Mouse (Mus musculus) kidney, embryonic 15.5 days (tissue): ENCODE data around the gene Mttp. TPM values are rescaled to one million over a fixed set of nuclear protein-coding genes. Genes with fewer than 3 reads are reported as not detected.
A peak's percentile ranks its signal among the peaks of the same experiment; 100 is the strongest.

Experiments used
- ATAC-seq: fragments of 200-750 bp; cut with Nextera tagmentation; replicated peaks from 2 replicates; pipeline ENCODE4 v1.8.0; 2017; ENCODE audit warnings: moderate TSS enrichment; ENCODE audit not compliant: low FRiP score
- H3K27ac ChIP-seq: fragments of 300-500 bp; sonication (generic); 2 replicates; pipeline ENCODE4 v1.5.1; 2015; ENCODE audit warnings: mild to moderate bottlenecking, inconsistent platforms
- H3K27me3 ChIP-seq: fragments of 300-500 bp; sonication (generic); 2 replicates; pipeline ENCODE4 v1.6.1; 2015; ENCODE audit warnings: inconsistent platforms
- H3K36me3 ChIP-seq: fragments of 300-500 bp; sonication (generic); 2 replicates; pipeline ENCODE4 v1.6.1; 2015; ENCODE audit warnings: inconsistent platforms
- H3K4me1 ChIP-seq: fragments of 300-500 bp; sonication (generic); 2 replicates; pipeline ENCODE4 v1.6.1; 2015; ENCODE audit warnings: inconsistent platforms
- H3K4me2 ChIP-seq: fragments of 300-500 bp; sonication (generic); 2 replicates; pipeline ENCODE4 v1.6.1; 2015; ENCODE audit warnings: moderate library complexity, mild to moderate bottlenecking, inconsistent platforms
- H3K4me3 ChIP-seq: fragments of 300-500 bp; sonication (generic); replicated peaks from 2 replicates; pipeline ENCODE4 v1.5.1; 2015; ENCODE audit warnings: mild to moderate bottlenecking, inconsistent platforms
- H3K9ac ChIP-seq: fragments of 300-500 bp; sonication (generic); 2 replicates; pipeline ENCODE4 v1.6.1; 2015; ENCODE audit warnings: mild to moderate bottlenecking, inconsistent platforms
- H3K9me3 ChIP-seq: fragments of 300-500 bp; sonication (generic); replicated peaks from 2 replicates; pipeline ENCODE4 v1.6.1; 2016; ENCODE audit warnings: inconsistent platforms
- WGBS: fragments of 180-500 bp; shearing (Covaris S2); methylation state at CpG from one replicate; pipeline ENCODE4 v1.1.7; 2015; ENCODE audit warnings: mixed read lengths; 5-methylcytosine and 5-hydroxymethylcytosine counted together
- polyA plus RNA-seq: library from polyadenylated mRNA; unstranded; fragments of >200 nt; fragmentation: Nextera tagmentation; extraction: Ambion mirVana; gene quantifications from 2 replicates; pipeline ENCODE4 v1.2.1, GENCODE M21; 2015

The Mttp gene
- polyA plus RNA-seq, 1 experiment from 2014 or later: 9.6 TPM

- Histone ChIP-seq H3K4me3 (no peak overlapping the region), H3K4me1 (no peaks in the 10 kb centered on the region)
- no peak for ATAC-seq
Observed at GRCm38 (mm10) chr3:138131168-138131567, 13.6 kb downstream of the Mttp start.

DNA sequence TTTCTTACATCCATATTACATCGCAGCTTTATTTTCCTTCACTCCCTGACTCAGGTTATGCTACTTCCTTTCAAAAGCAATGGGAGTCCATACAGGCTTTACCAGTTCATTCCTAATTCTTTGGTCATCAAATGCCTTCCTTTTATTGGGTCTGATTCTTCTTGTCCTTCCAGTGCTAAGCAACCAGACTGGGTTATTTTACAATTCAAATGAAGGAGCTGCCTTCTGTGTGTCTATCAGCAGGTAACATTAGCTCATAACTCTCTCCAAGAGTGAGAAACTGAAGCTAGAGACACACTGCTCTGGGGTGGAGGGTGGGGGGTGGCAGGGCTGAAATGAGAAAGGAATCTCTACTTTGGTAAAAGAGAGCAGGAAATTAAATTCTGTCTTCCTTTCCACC is 14.1 kb downstream of the Mttp start:
- ATAC-seq: no peak
- no peak overlapping the region for H3K9ac ChIP-seq
- no peak overlapping the region for H3K27ac ChIP-seq
- no peak overlapping the region for H3K4me2 ChIP-seq
- H3K36me3 ChIP-seq: no peaks in the 10 kb centered on the region
- no peaks in the 10 kb centered on the region for H3K4me1 ChIP-seq
- H3K27me3 ChIP-seq: no peaks in the 10 kb centered on the region
- no peak overlapping the region for H3K4me3 ChIP-seq
- no peaks in the 10 kb centered on the region for H3K9me3 ChIP-seq
- WGBS: 70% methylated on average over 1 of the region's 1 CpGs

More at GRCm38 (mm10) chr3:138131168-138131567, 13.6 kb downstream of the Mttp start:
- 55% methylated on average over 9 of the region's 9 CpGs for WGBS
- H3K9me3 ChIP-seq: no peaks in the 10 kb centered on the region
- no peaks in the 10 kb centered on the region for H3K27me3 ChIP-seq
- H3K9ac ChIP-seq: no peak overlapping the region
- H3K4me2 ChIP-seq: no peak overlapping the region
- no peaks in the 10 kb centered on the region for H3K36me3 ChIP-seq
- no peak overlapping the region for H3K27ac ChIP-seq

GRCm38 (mm10) chr3:138129110-138129509 is 15.7 kb downstream of the Mttp start:
- H3K9ac ChIP-seq: no peak overlapping the region
- H3K4me1 ChIP-seq: peaks cover 10% of the 10 kb centered on the region; the same call in 1 of the 2 replicates
- H3K4me3 ChIP-seq: no peak overlapping the region
- no peak for ATAC-seq
- no peak overlapping the region for H3K27ac ChIP-seq
- H3K27me3 ChIP-seq: no peaks in the 10 kb centered on the region
- no peaks in the 10 kb centered on the region for H3K36me3 ChIP-seq
- H3K4me2 ChIP-seq: no peak overlapping the region
- no peaks in the 10 kb centered on the region for H3K9me3 ChIP-seq
- WGBS: 90% methylated on average over 6 of the region's 6 CpGs

DNA sequence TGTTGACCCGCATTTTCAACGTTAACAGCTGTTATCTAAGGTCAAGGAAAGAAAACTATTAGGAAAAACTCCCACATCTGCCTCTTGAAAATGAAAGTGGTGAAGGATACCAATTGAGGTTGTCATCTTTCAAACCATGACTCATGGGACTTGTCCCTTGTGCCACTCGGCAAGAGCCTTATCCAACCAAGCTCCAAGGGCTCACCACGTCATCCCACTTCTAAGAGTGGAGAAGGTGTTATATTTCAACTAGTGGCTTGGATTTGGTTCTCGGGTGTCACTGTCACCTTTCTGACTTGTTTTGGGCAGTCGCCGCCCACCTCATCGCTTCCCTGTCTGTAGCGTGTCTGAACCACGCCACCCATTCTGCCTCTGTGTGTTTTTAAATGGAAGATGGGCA is 20.9 kb downstream of the Mttp start:
- no peaks in the 10 kb centered on the region for H3K36me3 ChIP-seq
- no peak for ATAC-seq
- H3K4me2 ChIP-seq: no peak overlapping the region
- WGBS: 65% methylated on average over 10 of the region's 10 CpGs
- H3K9me3 ChIP-seq: no peaks in the 10 kb centered on the region
- H3K9ac ChIP-seq: no peak overlapping the region
- H3K27ac ChIP-seq: no peak overlapping the region
- H3K27me3 ChIP-seq: no peaks in the 10 kb centered on the region
- no peak overlapping the region for H3K4me3 ChIP-seq
- peaks cover 12% of the 10 kb centered on the region for H3K4me1 ChIP-seq

GRCm38 (mm10) chr3:138121461-138121860 is 23.3 kb downstream of the Mttp start:
- H3K4me3 ChIP-seq: no peak overlapping the region
- 91% methylated on average over 2 of the region's 2 CpGs for WGBS
- no peaks in the 10 kb centered on the region for H3K36me3 ChIP-seq
- H3K27me3 ChIP-seq: no peaks in the 10 kb centered on the region
- no peak overlapping the region for H3K4me2 ChIP-seq
- no peaks in the 10 kb centered on the region for H3K9me3 ChIP-seq
- ATAC-seq: no peak
- no peak overlapping the region for H3K9ac ChIP-seq
- no peak overlapping the region for H3K27ac ChIP-seq
- H3K4me1 ChIP-seq: peaks cover 18% of the 10 kb centered on the region

GRCm38 (mm10) chr3:138119444-138120105 is 25.2 kb downstream of the Mttp start:
- Histone ChIP-seq H3K4me3 (no peak overlapping the region), H3K4me2 (no peak overlapping the region), H3K9ac (no peak overlapping the region), H3K36me3 (no peaks in the 10 kb centered on the region), H3K27ac (no peak overlapping the region), H3K4me1 (peaks cover 9% of the 10 kb centered on the region), H3K9me3 (no peaks in the 10 kb centered on the region), H3K27me3 (no peaks in the 10 kb centered on the region)
- no peak for ATAC-seq
- 85% methylated on average over 16 of the region's 16 CpGs for WGBS

- ATAC-seq: no peak
- Histone ChIP-seq H3K4me2 (peak overlapping the region; percentile 39), H3K4me3 (no peak overlapping the region)
Observed at GRCm38 (mm10) chr3:138118831-138119230, 25.9 kb downstream of the Mttp start.

GRCm38 (mm10) chr3:138118392-138118791 is 26.4 kb downstream of the Mttp start:
- 59% methylated on average over 6 of the region's 6 CpGs for WGBS
- H3K9me3 ChIP-seq: no peaks in the 10 kb centered on the region

More at GRCm38 (mm10) chr3:138118831-138119230, 25.9 kb downstream of the Mttp start:
- H3K9ac ChIP-seq: no peak overlapping the region
- no peaks in the 10 kb centered on the region for H3K36me3 ChIP-seq
- H3K9me3 ChIP-seq: no peaks in the 10 kb centered on the region
- peak overlapping the region; percentile 52 for H3K27ac ChIP-seq
- 66% methylated on average over 14 of the region's 14 CpGs for WGBS
- no peaks in the 10 kb centered on the region for H3K27me3 ChIP-seq
- H3K4me1 ChIP-seq: peaks cover 7% of the 10 kb centered on the region

GRCm38 (mm10) chr3:138116871-138117270 is 27.9 kb downstream of the Mttp start:
- WGBS: 85% methylated on average over 4 of the region's 4 CpGs
- peaks cover 10% of the 10 kb centered on the region for H3K4me1 ChIP-seq
- no peak for ATAC-seq
- no peak overlapping the region for H3K4me2 ChIP-seq
- no peaks in the 10 kb centered on the region for H3K9me3 ChIP-seq
- no peaks in the 10 kb centered on the region for H3K27me3 ChIP-seq
- H3K4me3 ChIP-seq: no peak overlapping the region
- H3K36me3 ChIP-seq: no peaks in the 10 kb centered on the region
- no peak overlapping the region for H3K27ac ChIP-seq
- H3K9ac ChIP-seq: no peak overlapping the region

More at GRCm38 (mm10) chr3:138118392-138118791, 26.4 kb downstream of the Mttp start:
- Histone ChIP-seq H3K27me3 (no peaks in the 10 kb centered on the region), H3K36me3 (no peaks in the 10 kb centered on the region), H3K9ac (no peak overlapping the region), H3K4me2 (peak overlapping the region; percentile 39; the same call in 1 of the 2 replicates), H3K27ac (peak overlapping the region; percentile 52), H3K4me3 (no peak overlapping the region), H3K4me1 (peaks cover 7% of the 10 kb centered on the region)
- no peak for ATAC-seq

GRCm38 (mm10) chr3:138114106-138114505 is 30.7 kb downstream of the Mttp start:
- no peak overlapping the region for H3K9ac ChIP-seq
- no peak overlapping the region for H3K4me3 ChIP-seq
- WGBS: 85% methylated on average over 17 of the region's 17 CpGs
- peaks cover 10% of the 10 kb centered on the region for H3K4me1 ChIP-seq
- H3K27ac ChIP-seq: no peak overlapping the region
- no peaks in the 10 kb centered on the region for H3K36me3 ChIP-seq
- no peaks in the 10 kb centered on the region for H3K9me3 ChIP-seq
- ATAC-seq: no peak
- H3K27me3 ChIP-seq: no peaks in the 10 kb centered on the region
- H3K4me2 ChIP-seq: no peak overlapping the region

- H3K36me3 ChIP-seq: no peaks in the 10 kb centered on the region
- H3K4me1 ChIP-seq: 0 out of 2 replicates have a peak, but pooled peaks cover 3% of the 10 kb centered on the region
- no peak overlapping the region for H3K9ac ChIP-seq
- 89% methylated on average over 19 of the region's 19 CpGs for WGBS
- 0 out of 2 replicates have a peak, but pooled peaks have one; percentile 25 for ATAC-seq
- no peaks in the 10 kb centered on the region for H3K27me3 ChIP-seq
- no peaks in the 10 kb centered on the region for H3K9me3 ChIP-seq
- no peak overlapping the region for H3K4me3 ChIP-seq
- no peak overlapping the region for H3K27ac ChIP-seq
- no peak overlapping the region for H3K4me2 ChIP-seq
Observed at GRCm38 (mm10) chr3:138110910-138111782, 33.6 kb downstream of the Mttp start.

- 92% methylated on average over 10 of the region's 10 CpGs for WGBS
- H3K27me3 ChIP-seq: no peaks in the 10 kb centered on the region
- no peaks in the 10 kb centered on the region for H3K36me3 ChIP-seq
- H3K9me3 ChIP-seq: no peaks in the 10 kb centered on the region
- no peak overlapping the region for H3K27ac ChIP-seq
- no peak for ATAC-seq
- no peaks in the 10 kb centered on the region for H3K4me1 ChIP-seq
- no peak overlapping the region for H3K4me2 ChIP-seq
- no peak overlapping the region for H3K4me3 ChIP-seq
- no peak overlapping the region for H3K9ac ChIP-seq
Observed at GRCm38 (mm10) chr3:138106887-138107286, 37.9 kb downstream of the Mttp start.
